8 mouse cellular contexts compared by ENCODE assay signal in the genomic region with DNA sequence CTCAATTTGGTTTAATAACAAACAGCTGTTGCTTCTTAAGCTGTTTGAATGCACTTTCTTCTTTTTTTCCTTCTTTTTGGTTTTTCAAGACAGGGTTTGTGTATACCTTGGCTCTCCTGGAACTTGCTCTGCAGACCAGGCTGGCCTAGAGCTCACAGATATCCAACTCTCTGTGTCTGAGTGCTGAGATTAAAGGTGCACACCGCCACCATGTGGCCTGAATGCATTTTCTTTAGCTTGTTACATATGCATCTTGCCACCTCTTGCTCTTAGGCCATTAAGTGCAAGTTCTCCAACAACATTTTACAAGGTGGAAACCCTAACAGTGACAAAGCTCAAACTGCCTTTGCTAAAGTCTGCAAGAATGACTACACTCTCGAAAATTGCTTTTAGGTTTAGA. TPM values are rescaled to one million over a fixed set of nuclear protein-coding genes. Genes with fewer than 3 reads are reported as not detected.
DNase-seq lines count a peak whose midpoint lies in the region; ATAC-seq and TF ChIP-seq lines count a peak whose summit lies in the region.

No protein-coding gene starts in this region.

- H3K27ac ChIP-seq in kidney, embryonic 15.5 days, result no peak overlapping the region
- no peak overlapping the region for H3K27ac ChIP-seq in limb, embryonic 14.5 days (replicated peaks; ENCODE audit: low read depth, low read length)
- H3K27ac ChIP-seq in small intestine, adult 2 months (ENCODE audit: insufficient read depth, low read depth, low read length), result no peak overlapping the region

- no peak for TF ChIP-seq POLR2A in limb, embryonic 14.5 days (IDR thresholded peaks at IDR 0.05; ENCODE audit: borderline replicate concordance, extremely low read depth, insufficient read depth, insufficient read length)
- no peak for TF ChIP-seq POLR2A in small intestine, adult 2 months (IDR thresholded peaks at IDR 0.05; ENCODE audit: low read depth, low read length)

- H3K4me3 ChIP-seq in kidney, embryonic 15.5 days (replicated peaks), result no peak overlapping the region
- H3K4me3 ChIP-seq in E14TG2a.4 (replicated peaks; ENCODE audit: low read length), result no peak overlapping the region
- no peak overlapping the region for H3K4me3 ChIP-seq in limb, embryonic 14.5 days (replicated peaks; ENCODE audit: low read length)
- H3K4me3 ChIP-seq in small intestine, adult 2 months (ENCODE audit: low read depth, low read length), result no peak overlapping the region

- no peaks in the 10 kb centered on the region for H3K9me3 ChIP-seq in kidney, embryonic 15.5 days (replicated peaks)
- H3K9me3 ChIP-seq in E14TG2a.4 (ENCODE audit: low read length), result no peaks in the 10 kb centered on the region
- no peaks in the 10 kb centered on the region for H3K9me3 ChIP-seq in limb, embryonic 14.5 days (ENCODE audit: control insufficient read depth, low read length)

- WGBS in kidney, embryonic 15.5 days, result 53% methylated on average over 2 of the region's 2 CpGs
- WGBS in limb, embryonic 14.5 days, result 49% methylated on average over 2 of the region's 2 CpGs
- 37% methylated on average over 2 of the region's 2 CpGs for WGBS in small intestine, adult 2 months

- no peaks in the 10 kb centered on the region for H3K27me3 ChIP-seq in kidney, embryonic 15.5 days
- no peaks in the 10 kb centered on the region for H3K27me3 ChIP-seq in E14TG2a.4 (ENCODE audit: insufficient read depth, low read length)
- H3K27me3 ChIP-seq in limb, embryonic 14.5 days (ENCODE audit: control insufficient read depth, insufficient read depth, low read length), result no peaks in the 10 kb centered on the region
- no peaks in the 10 kb centered on the region for H3K27me3 ChIP-seq in small intestine, adult 2 months (ENCODE audit: control insufficient read depth, insufficient read depth, low read length)

- peak; percentile 33 for TF ChIP-seq CTCF in E14TG2a.4 (conservative IDR thresholded peaks at IDR 0.05; ENCODE audit: low read length)
- peak; percentile 36; the same call in 1 of the 2 replicates for TF ChIP-seq CTCF in small intestine, adult 2 months (IDR thresholded peaks at IDR 0.05; ENCODE audit: extremely low read depth, insufficient read length, insufficient replicate concordance, low read depth, low read length)

- no peak overlapping the region for H3K9ac ChIP-seq in kidney, embryonic 15.5 days
- no peak overlapping the region for H3K9ac ChIP-seq in limb, embryonic 14.5 days (ENCODE audit: low read depth, low read length, severe bottlenecking)

- H3K4me1 ChIP-seq in kidney, embryonic 15.5 days, result no peaks in the 10 kb centered on the region
- no peaks in the 10 kb centered on the region for H3K4me1 ChIP-seq in E14TG2a.4 (replicated peaks; ENCODE audit: low read depth, low read length)
- H3K4me1 ChIP-seq in limb, embryonic 14.5 days (ENCODE audit: control insufficient read depth, insufficient read depth, low read length), result no peaks in the 10 kb centered on the region
- H3K4me1 ChIP-seq in small intestine, adult 2 months (ENCODE audit: control insufficient read depth, insufficient read depth, insufficient read length, low read length), result no peaks in the 10 kb centered on the region

- no peak overlapping the region for H3K4me2 ChIP-seq in kidney, embryonic 15.5 days
- H3K4me2 ChIP-seq in limb, embryonic 14.5 days (replicated peaks; ENCODE audit: low read depth, low read length, severe bottlenecking), result no peak overlapping the region

- no peak for ATAC-seq in kidney, embryonic 15.5 days (replicated peaks; ENCODE audit: low FRiP score)
- no peak for ATAC-seq in limb, embryonic 14.5 days (ENCODE audit: low FRiP score, low read depth)

- H3K36me3 ChIP-seq in kidney, embryonic 15.5 days, result peaks cover 68% of the 10 kb centered on the region
- peaks cover 58% of the 10 kb centered on the region for H3K36me3 ChIP-seq in E14TG2a.4 (ENCODE audit: insufficient read depth, low read length)
- peaks cover 62% of the 10 kb centered on the region for H3K36me3 ChIP-seq in limb, embryonic 14.5 days (ENCODE audit: control insufficient read depth, insufficient read depth, low read length)
- peaks cover 40% of the 10 kb centered on the region for H3K36me3 ChIP-seq in small intestine, adult 2 months (ENCODE audit: control insufficient read depth, insufficient read depth, low read length)

- peak; percentile 26 to 59 for DNase-seq in kidney, adult 8-10 months
- peak; percentile 36 for DNase-seq in adrenal gland, adult 2 months
- peak; percentile 21 for DNase-seq in fibroblast of lung, adult 2 months (ENCODE audit: low read depth)
- DNase-seq in limb, embryonic 14.5 days (ENCODE audit: low spot score), result peak; percentile 66
- no peak for DNase-seq in layer of hippocampus, adult 9-11 months

RNA-seq across cellular contexts. Expression of gene Pspc1, which starts 15.1 kb away (rescaled TPM):
- polyA plus RNA-seq in kidney, embryonic 15.5 days (2015; fragmentation: Nextera tagmentation; extraction: Ambion mirVana), result 36.1 and 39.7 TPM in 2 replicates
- total RNA-seq in adrenal gland, adult 2 months (2021), result 10 to 100 TPM; 26.4 to 28.6 TPM
- 3.5 and 3.7 TPM in 2 replicates for polyA plus RNA-seq in adrenal gland, adult 2 months (2012; rRNA removed)
- 27.1 and 41.5 TPM in 2 replicates for polyA plus RNA-seq in limb, embryonic 14.5 days (2012; rRNA removed)
- 23.8 and 26.4 TPM in 2 replicates for polyA plus RNA-seq in limb, embryonic 14.5 days (2014; fragmentation: Nextera tagmentation; extraction: Ambion mirVana)
- 1.3 and 2.4 TPM in 2 replicates for polyA plus RNA-seq in small intestine, adult 2 months (2012; rRNA removed)

RNA-seq across cellular contexts. Expression of gene Zmym5, which starts 18.3 kb away (rescaled TPM):
- 32.5 and 33.5 TPM in 2 replicates for polyA plus RNA-seq in kidney, embryonic 15.5 days (2015; fragmentation: Nextera tagmentation; extraction: Ambion mirVana)
- total RNA-seq in adrenal gland, adult 2 months (2021), result 10 to 100 TPM; 30.1 to 34.9 TPM
- 1.4 and 1.6 TPM in 2 replicates for polyA plus RNA-seq in adrenal gland, adult 2 months (2012; rRNA removed)
- 24.5 and 32.9 TPM in 2 replicates for polyA plus RNA-seq in limb, embryonic 14.5 days (2012; rRNA removed)
- 22.0 and 24.4 TPM in 2 replicates for polyA plus RNA-seq in limb, embryonic 14.5 days (2014; fragmentation: Nextera tagmentation; extraction: Ambion mirVana)
- polyA plus RNA-seq in small intestine, adult 2 months (2012; rRNA removed), result 1.1 and 2.7 TPM in 2 replicates
